13 mouse cellular contexts compared by ENCODE assay signal in the genomic region with DNA sequence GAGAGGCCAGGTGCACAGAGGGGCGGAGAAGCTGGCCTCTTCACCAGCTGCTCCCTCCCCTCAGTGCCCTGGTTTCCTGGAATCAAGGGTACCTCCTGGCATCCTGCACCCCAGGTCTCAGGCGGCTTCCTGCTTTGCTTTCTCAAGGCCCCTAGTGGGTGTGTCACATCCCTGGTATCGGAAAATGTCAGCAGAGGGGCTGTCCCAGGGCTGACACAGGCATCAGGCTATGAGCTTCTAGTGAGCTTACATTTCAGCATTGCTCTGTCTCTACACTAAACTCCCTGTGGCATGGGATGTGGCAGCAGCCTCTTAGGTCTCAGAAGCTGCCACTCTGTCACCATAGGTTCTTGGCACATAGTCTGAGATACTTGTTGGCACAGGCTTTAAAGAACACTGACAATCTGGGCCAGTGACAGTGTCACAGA. TPM values are rescaled to one million over a fixed set of nuclear protein-coding genes. Genes with fewer than 3 reads are reported as not detected.
DNase-seq lines count a peak whose midpoint lies in the region; ATAC-seq and TF ChIP-seq lines count a peak whose summit lies in the region.
"Had no signal": no experiment of that assay in that cellular context is flagged by ENCODE, and none has a peak within 500 bp of the region (broad histone marks: within the 10 kb centered on the region; RNA-seq: fewer than 3 reads in every experiment).

No protein-coding gene starts in this region.

- H3K9me3 ChIP-seq in liver, embryonic 11.5 days (ENCODE audit: control insufficient read depth, low read length), result no peaks in the 10 kb centered on the region
- H3K9me3 ChIP-seq: forebrain, embryonic 10.5 days had no signal

- no peak overlapping the region for H3K9ac ChIP-seq in liver, adult 2 months (ENCODE audit: low read depth, low read length)
- H3K9ac ChIP-seq in liver, embryonic 11.5 days (ENCODE audit: low read depth, low read length), result no peak overlapping the region
- H3K9ac ChIP-seq: hindbrain, embryonic 14.5 days had no signal

- no peak for ATAC-seq in liver, embryonic 11.5 days (replicated peaks; ENCODE audit: low FRiP score)
- peak; percentile 69 for ATAC-seq in activated CD4-positive, CD25-positive, alpha-beta regulatory T cell, adult 4 months

- no peak overlapping the region for H3K4me3 ChIP-seq in liver, adult 2 months (ENCODE audit: insufficient read depth, low read depth, low read length)
- no peak overlapping the region for H3K4me3 ChIP-seq in liver, embryonic 11.5 days (ENCODE audit: low read depth, low read length)
- H3K4me3 ChIP-seq in thymus, adult 2 months (ENCODE audit: control insufficient read depth, insufficient read depth, low read length), result no peak overlapping the region
- H3K4me3 ChIP-seq: forebrain, embryonic 10.5 days; heart, adult 2 months had no signal

- H3K36me3 ChIP-seq in liver, adult 2 months (ENCODE audit: control insufficient read depth, insufficient read depth, low read length), result no peaks in the 10 kb centered on the region
- H3K36me3 ChIP-seq in liver, embryonic 11.5 days (ENCODE audit: control insufficient read depth, insufficient read depth, low read length), result no peaks in the 10 kb centered on the region
- no peaks in the 10 kb centered on the region for H3K36me3 ChIP-seq in thymus, adult 2 months (ENCODE audit: control insufficient read depth, insufficient read depth, low read length)
- H3K36me3 ChIP-seq: forebrain, embryonic 10.5 days had no signal

- whole genome bisulfite sequencing in liver, adult 2 months, result 58% methylated on average over 3 of the region's 3 CpGs
- WGBS in liver, embryonic 11.5 days, result 55% methylated on average over 3 of the region's 3 CpGs
- 6% methylated on average over 3 of the region's 3 CpGs for WGBS in thymus, adult 2 months

- no peaks in the 10 kb centered on the region for H3K79me2 ChIP-seq in liver, adult 2 months (ENCODE audit: control insufficient read depth, insufficient read depth, low read length)

- H3K27me3 ChIP-seq in liver, adult 2 months (ENCODE audit: control insufficient read depth, insufficient read depth, low read length), result no peaks in the 10 kb centered on the region
- 0 out of 2 replicates have a peak, but pooled peaks cover 3% of the 10 kb centered on the region for H3K27me3 ChIP-seq in liver, embryonic 11.5 days (replicated peaks; ENCODE audit: control insufficient read depth, insufficient read depth, low read length)
- H3K27me3 ChIP-seq in thymus, adult 2 months (ENCODE audit: control insufficient read depth, insufficient read depth, low read length), result no peaks in the 10 kb centered on the region

- no peak for TF ChIP-seq CTCF in liver, adult 2 months (IDR thresholded peaks at IDR 0.05; ENCODE audit: low read depth, low read length)
- no peak for TF ChIP-seq CTCF in thymus, adult 2 months (IDR thresholded peaks at IDR 0.05; ENCODE audit: borderline replicate concordance, control insufficient read depth, extremely low read depth, insufficient read depth, low read length, poor library complexity)

- no peak overlapping the region for H3K27ac ChIP-seq in liver, adult 2 months (replicated peaks; ENCODE audit: insufficient read depth, low read depth, low read length)
- H3K27ac ChIP-seq in liver, embryonic 11.5 days (ENCODE audit: low read depth, low read length), result no peak overlapping the region
- no peak overlapping the region for H3K27ac ChIP-seq in thymus, adult 2 months (ENCODE audit: control insufficient read depth, insufficient read depth, low read length)
- H3K27ac ChIP-seq: forebrain, embryonic 10.5 days; heart, adult 2 months; hindbrain, embryonic 14.5 days; macrophage had no signal

- peaks cover 15% of the 10 kb centered on the region for H3K4me1 ChIP-seq in liver, adult 2 months (ENCODE audit: control insufficient read depth, insufficient read depth, low read length)
- peaks cover 4% of the 10 kb centered on the region for H3K4me1 ChIP-seq in liver, embryonic 11.5 days (replicated peaks; ENCODE audit: control insufficient read depth, insufficient read depth, low read length)
- H3K4me1 ChIP-seq in thymus, adult 2 months (replicated peaks; ENCODE audit: control insufficient read depth, insufficient read depth, low read length), result peaks cover 13% of the 10 kb centered on the region

- DNase-seq in adrenal gland, postnatal 14 days, result peak; percentile 61
- no peak for DNase-seq in adrenal gland, adult 8-10 months
- peak; percentile 48 for DNase-seq in liver, adult 2 months (ENCODE audit: extremely low read depth, low read depth, low spot score)
- DNase-seq in liver, embryonic 11.5 days (ENCODE audit: low spot score), result no peak
- peak; percentile 58 for DNase-seq in thymus, adult 2 months
- no peak for DNase-seq in layer of hippocampus, postnatal 10 days (ENCODE audit: low spot score in 2 of 2)
- no peak for DNase-seq in embryo, embryonic 10 days (ENCODE audit: low spot score)
- DNase-seq: heart, adult 2 months; right cerebral cortex, postnatal 14 days had no signal

- TF ChIP-seq POLR2A in liver, adult 2 months (IDR thresholded peaks at IDR 0.05; ENCODE audit: extremely low read depth, insufficient read depth, low read length), result no peak
- no peak for TF ChIP-seq POLR2A in thymus, adult 2 months (IDR thresholded peaks at IDR 0.05; ENCODE audit: control insufficient read depth, extremely low read depth, insufficient read depth, low read length, poor library complexity)

- H3K4me2 ChIP-seq in liver, embryonic 11.5 days, result no peak overlapping the region
- H3K4me2 ChIP-seq: hindbrain, embryonic 14.5 days had no signal

RNA-seq across cellular contexts. Expression of a gene that starts 7.2 kb away (rescaled TPM):
- total RNA-seq in adrenal gland, postnatal 14 days (2021), result 2.9 and 37.6 TPM in 2 replicates
- 1 to 10 TPM; 1.1 to 2.8 (median 2.0) TPM for total RNA-seq in adrenal gland, adult 8-10 months (2022)
- 188 and 242 TPM in 2 replicates for total RNA-seq in liver, adult 2 months (2014; rRNA removed)
- polyA plus RNA-seq in liver, adult 2 months (2012; rRNA removed), result 514 and 542 TPM in 2 replicates
- polyA plus RNA-seq in liver, embryonic 11.5 days (2014; fragmentation: Nextera tagmentation; extraction: Ambion mirVana), result 7.0 and 7.9 TPM in 2 replicates
- polyA plus RNA-seq in activated CD4-positive, CD25-positive, alpha-beta regulatory T cell, adult 4 months (2017; shearing (Covaris generic)), result not detected
- 0.39 and 1.5 TPM in 2 replicates for polyA plus RNA-seq in thymus, adult 2 months (2012; rRNA removed)
- not detected for total RNA-seq in layer of hippocampus, postnatal 10 days (2021)
- total RNA-seq: heart, adult 2 months had no signal
- polyA plus RNA-seq: heart, adult 2 months; macrophage had no signal

RNA-seq across cellular contexts. Expression of a gene that starts 19.5 kb away (rescaled TPM):
- total RNA-seq in adrenal gland, postnatal 14 days (2021), result 0.41 and 4.2 TPM in 2 replicates
- total RNA-seq in adrenal gland, adult 8-10 months (2022), result 1 to 10 TPM; 1.2 to 2.7 (median 1.9) TPM
- total RNA-seq in liver, adult 2 months (2014; rRNA removed), result 0.83 and 1.1 TPM in 2 replicates
- 2.4 and 4.0 TPM in 2 replicates for polyA plus RNA-seq in liver, adult 2 months (2012; rRNA removed)
- polyA plus RNA-seq in liver, embryonic 11.5 days (2014; fragmentation: Nextera tagmentation; extraction: Ambion mirVana), result 0.07 and 0.31 TPM in 2 replicates
- polyA plus RNA-seq in activated CD4-positive, CD25-positive, alpha-beta regulatory T cell, adult 4 months (2017; shearing (Covaris generic)), result 100 to 1,000 TPM; 489 to 584 TPM
- polyA plus RNA-seq in thymus, adult 2 months (2012; rRNA removed), result 49.7 and 53.7 TPM in 2 replicates
- under 1 TPM in 1 of 2 experiments, not detected in 1; 0.11 TPM for total RNA-seq in layer of hippocampus, postnatal 10 days (2021)
- polyA plus RNA-seq: forebrain, embryonic 10.5 days had no signal

RNA-seq across cellular contexts. Expression of a gene that starts 47.3 kb away (rescaled TPM):
- total RNA-seq in adrenal gland, postnatal 14 days (2021), result 83.4 and 88.8 TPM in 2 replicates
- 100 to 1,000 TPM in 2 of 4 experiments, 10 to 100 TPM in 2; 80.2 to 106 (median 96.4) TPM for total RNA-seq in adrenal gland, adult 8-10 months (2022)
- total RNA-seq in liver, adult 2 months (2014; rRNA removed), result 1.2 and 2.6 TPM in 2 replicates
- polyA plus RNA-seq in liver, adult 2 months (2012; rRNA removed), result 8.6 and 10.4 TPM in 2 replicates
- polyA plus RNA-seq in liver, embryonic 11.5 days (2014; fragmentation: Nextera tagmentation; extraction: Ambion mirVana), result 17.1 and 19.2 TPM in 2 replicates
- 1 to 10 TPM; 9.0 to 9.7 TPM for polyA plus RNA-seq in activated CD4-positive, CD25-positive, alpha-beta regulatory T cell, adult 4 months (2017; shearing (Covaris generic))
- 77.8 and 78.0 TPM in 2 replicates for polyA plus RNA-seq in thymus, adult 2 months (2012; rRNA removed)
- total RNA-seq in layer of hippocampus, postnatal 10 days (2021), result 100 to 1,000 TPM; 208 to 216 TPM

RNA-seq across cellular contexts. Expression of a gene that starts 55.6 kb away (rescaled TPM):
- total RNA-seq in adrenal gland, postnatal 14 days (2021), result 53.4 and 69.2 TPM in 2 replicates
- 10 to 100 TPM; 19.3 to 41.2 (median 31.8) TPM for total RNA-seq in adrenal gland, adult 8-10 months (2022)
- total RNA-seq in liver, adult 2 months (2014; rRNA removed), result 0.28 and 0.54 TPM in 2 replicates
- 2.2 and 2.5 TPM in 2 replicates for polyA plus RNA-seq in liver, adult 2 months (2012; rRNA removed)
- 11.4 and 14.0 TPM in 2 replicates for polyA plus RNA-seq in liver, embryonic 11.5 days (2014; fragmentation: Nextera tagmentation; extraction: Ambion mirVana)
- 10 to 100 TPM; 15.5 to 15.9 TPM for polyA plus RNA-seq in activated CD4-positive, CD25-positive, alpha-beta regulatory T cell, adult 4 months (2017; shearing (Covaris generic))
- 12.5 and 13.5 TPM in 2 replicates for polyA plus RNA-seq in thymus, adult 2 months (2012; rRNA removed)
- 10 to 100 TPM; 17.4 to 19.4 TPM for total RNA-seq in layer of hippocampus, postnatal 10 days (2021)

Comparison
In these comparisons a context has a peak if more than half of its experiments do, and no peak if none do; other contexts are left out.
1. DNase-seq: peak in adrenal gland, postnatal 14 days (single experiment), liver, adult 2 months (single experiment) and thymus, adult 2 months (single experiment); none in adrenal gland, adult 8-10 months (single experiment), liver, embryonic 11.5 days (single experiment), layer of hippocampus, postnatal 10 days (0 of 2) and embryo, embryonic 10 days (single experiment).
2. RNA of a gene that starts 47.3 kb away (total RNA-seq): 208 to 216 TPM in layer of hippocampus, postnatal 10 days, 80.2 to 106 TPM in adrenal gland, adult 8-10 months and 83.4 to 88.8 TPM in adrenal gland, postnatal 14 days; 1.2 to 2.6 TPM in liver, adult 2 months; every median in the first group is over 10 times any median in the second.